Mouse (Mus musculus) liver (tissue): ENCODE data around the gene Gm47841.
A peak's percentile ranks its signal among the peaks of the same experiment; 100 is the strongest.

Experiments used
- DNase-seq: peaks from one replicate; pipeline ENCODE4 v3.0.0-alpha.2; 2020; ENCODE audit warnings: mixed read lengths

Gene Gm47841

GRCm38 (mm10) chr15:101072736-101073135, 25.5 kb upstream of the Gm47841 start:
- DNase-seq, result no peak

- no peak for DNase-seq
Measured at GRCm38 (mm10) chr15:101070762-101071161, 23.6 kb upstream of the Gm47841 start.

GRCm38 (mm10) chr15:101069641-101070190, 22.5 kb upstream of the Gm47841 start:
- DNase-seq, result no peak

DNA sequence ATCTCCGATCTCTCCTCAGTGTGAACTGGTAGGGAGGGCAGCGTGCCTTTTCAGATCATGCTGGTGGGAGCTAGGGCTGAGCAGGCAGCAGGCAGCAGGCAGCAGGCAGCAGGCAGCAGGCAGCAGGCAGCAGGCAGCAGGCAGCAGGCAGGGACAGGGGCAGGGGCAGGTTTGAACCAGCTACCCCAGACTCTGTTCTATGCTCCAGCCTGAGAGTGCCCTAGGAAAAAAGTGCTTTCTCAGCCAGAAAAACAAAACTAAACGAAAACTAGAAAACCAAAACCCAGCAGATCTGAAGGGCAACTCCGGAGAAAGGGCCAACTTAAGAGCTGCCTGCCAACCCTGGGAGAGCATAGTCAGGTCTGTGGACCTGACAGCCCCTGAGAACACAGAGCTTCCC, 21.5 kb upstream of the Gm47841 start:
- DNase-seq, result no peak

DNA sequence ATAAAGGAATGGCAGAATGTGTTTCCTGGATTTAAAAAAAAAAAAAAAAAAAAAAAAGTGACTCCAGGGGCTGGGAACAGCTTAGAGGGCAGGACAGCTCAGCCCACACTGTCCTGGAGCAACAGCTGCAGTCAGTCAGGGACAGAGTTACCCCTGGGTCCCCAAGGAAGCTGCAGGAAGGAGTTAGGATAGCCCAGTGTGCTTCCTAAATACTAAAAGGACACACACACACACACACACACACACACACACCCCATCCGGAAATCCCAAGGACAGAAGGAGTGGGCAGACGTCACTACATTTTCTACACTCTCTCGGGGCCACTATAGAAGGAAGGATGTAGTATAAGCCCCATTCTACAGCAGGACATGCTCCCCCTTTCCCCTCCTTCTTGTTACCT, 20.8 kb upstream of the Gm47841 start:
- DNase-seq, result no peak

DNA sequence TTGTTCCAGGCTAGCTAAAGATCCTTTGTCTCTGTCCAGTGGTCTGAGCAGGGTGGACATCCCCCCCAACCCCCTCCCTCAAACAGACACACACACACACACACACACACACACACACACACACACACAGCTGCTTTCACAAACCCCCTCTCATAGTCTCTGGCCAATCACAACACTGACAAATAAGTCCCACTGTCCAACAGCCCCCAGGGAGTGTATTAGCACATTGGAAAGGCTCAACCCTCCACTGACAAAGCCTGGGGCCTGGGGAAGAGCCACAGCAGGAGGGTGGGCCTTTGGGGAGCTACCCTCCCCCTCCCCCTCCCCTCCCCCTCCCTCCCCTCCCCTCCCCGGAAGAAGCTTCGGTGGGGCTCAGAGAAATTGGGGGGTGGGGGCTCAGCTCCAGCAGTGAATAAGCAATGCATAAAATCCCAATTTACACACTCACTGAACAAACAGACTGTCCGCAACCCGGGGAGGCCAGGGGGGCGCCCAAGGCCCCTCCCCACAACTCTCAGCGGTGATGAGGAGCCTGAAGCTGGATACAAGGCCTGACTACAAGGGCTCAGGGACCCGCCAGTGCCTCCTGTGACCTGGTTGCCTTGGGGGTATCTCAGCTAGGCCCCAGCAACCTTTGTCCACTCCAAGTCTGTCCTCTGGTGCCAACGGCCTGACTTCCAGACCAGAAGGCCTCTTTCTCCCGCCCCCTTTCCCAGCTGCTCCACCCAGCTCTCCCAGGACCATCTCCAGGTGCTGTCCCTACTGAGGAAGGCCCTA, 19.9 kb upstream of the Gm47841 start:
- no peak for DNase-seq

GRCm38 (mm10) chr15:101066364-101066847, 19.2 kb upstream of the Gm47841 start:
- DNase-seq, result no peak

DNA sequence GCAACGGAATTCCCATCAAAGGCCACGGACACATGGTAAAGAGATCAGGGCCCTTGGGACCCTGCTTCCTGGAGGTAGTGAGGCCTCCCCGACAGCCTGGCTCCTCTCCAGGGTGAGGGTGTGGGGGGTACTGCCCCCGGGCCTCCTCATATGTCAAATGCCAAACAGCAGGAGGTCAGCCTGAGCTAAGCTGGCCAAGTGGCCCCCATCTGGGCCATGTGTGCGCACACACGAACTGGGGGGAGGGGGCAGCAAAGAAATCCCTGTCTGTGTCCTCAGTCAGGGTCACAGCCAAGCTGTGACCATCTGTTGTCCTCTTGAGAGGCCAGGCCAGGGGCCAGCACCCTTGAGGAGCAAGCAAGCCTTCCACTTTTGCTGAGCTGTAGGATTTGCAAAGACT, 17.9 kb upstream of the Gm47841 start:
- DNase-seq, result no peak

GRCm38 (mm10) chr15:101060280-101060852, 13.2 kb upstream of the Gm47841 start:
- no peak for DNase-seq

- no peak for DNase-seq
Measured at GRCm38 (mm10) chr15:101059570-101060279, 12.5 kb upstream of the Gm47841 start.

- DNase-seq, result no peak
Measured at GRCm38 (mm10) chr15:101056225-101056624, 9.0 kb upstream of the Gm47841 start.

DNA sequence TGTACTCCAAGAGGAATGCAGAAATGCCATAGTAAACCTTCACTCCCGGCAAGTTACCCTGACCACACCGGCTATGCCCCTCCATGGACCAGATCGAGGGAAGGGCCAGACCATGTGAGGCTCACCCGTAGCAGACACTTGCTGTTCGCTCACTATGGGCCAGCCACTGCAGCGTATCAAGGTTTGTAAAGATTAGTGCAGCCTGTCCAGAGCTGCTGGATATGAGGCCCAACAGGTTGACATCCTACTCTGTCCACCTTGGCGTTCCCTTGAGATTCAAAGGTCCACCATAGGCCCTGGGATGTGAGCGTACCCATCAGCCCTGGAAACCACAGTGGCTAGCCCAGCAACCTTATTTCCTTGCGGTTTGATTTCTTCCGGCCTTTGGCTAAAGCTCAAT, 7.3 kb upstream of the Gm47841 start:
- DNase-seq, result no peak

DNA sequence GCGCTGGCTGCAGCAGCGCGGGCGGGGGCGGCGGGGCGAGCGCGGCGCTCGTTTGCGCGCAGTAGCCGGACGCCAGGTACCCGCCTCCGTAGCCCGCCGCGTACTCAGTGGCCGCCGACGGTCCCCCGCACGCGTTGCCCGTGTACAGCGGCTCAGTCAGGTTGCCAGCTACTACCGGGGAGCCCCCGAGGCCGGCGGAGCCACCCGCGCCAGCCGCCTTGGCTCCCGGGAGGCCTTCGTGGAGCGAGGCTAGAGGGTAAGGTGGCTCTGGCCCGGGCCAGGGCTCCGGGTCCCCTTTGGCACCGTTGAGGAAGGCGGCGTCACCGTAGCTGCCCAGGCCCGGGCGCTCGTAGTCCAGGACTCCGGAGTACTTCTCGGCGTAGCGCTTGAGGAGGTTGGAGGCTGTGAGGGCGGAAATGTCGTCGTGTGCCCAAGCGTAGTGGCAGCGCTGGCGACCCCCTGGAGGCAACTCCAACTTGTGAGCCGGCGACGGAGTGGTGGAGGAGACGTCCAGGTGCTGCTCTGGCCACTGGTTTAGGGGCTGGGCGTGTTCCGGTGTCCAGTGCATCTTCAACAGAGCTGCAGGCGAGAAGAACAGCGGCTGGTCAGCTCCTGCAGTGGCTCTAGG, 6.7 kb upstream of the Gm47841 start:
- no peak for DNase-seq

DNA sequence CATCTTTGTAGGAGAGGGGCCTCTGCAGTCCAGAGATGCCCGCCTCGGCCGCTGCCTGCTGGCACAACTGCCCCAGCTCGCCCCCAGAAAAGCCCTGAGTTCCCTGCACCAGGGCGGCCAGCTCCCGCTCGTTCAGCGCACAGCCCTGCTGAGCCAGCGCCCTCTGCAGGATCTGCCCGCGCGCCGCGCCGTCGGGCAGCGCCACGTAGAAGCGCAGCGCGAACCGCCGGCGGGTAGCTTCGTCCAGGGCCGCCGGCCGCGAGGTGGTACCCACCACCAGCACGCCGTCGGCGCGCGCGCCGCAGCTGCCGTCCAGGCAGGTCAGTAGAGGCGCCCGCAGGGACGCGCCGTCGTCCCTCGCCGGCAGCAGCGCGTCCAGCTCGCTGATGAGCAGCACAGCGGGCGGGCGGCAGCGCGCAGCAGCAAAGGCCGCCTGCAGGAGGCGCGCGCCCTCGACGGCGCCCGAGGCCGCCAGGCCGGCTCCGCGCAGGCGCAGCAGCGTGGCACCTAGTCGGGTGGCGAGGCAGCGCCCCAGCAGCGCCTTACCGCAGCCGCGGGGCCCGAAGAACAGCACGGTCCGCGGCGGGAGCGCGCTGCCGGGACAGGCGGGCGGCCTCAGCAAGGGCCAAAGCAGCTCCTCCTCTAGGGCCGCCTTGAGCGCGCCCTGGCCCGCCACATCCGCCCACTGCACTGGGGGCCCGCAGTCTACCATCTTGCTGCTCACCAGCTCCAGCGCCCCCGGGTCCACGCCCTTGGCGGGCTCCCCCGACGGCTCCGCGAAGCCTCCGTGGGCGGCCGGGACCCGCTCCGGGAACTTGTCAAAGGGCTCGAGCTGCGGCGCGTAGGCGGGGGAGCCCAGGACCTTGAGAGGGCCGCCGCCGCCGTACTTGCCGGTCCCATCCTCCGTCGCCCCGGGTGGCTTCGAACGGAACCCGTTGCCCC, 5.6 kb upstream of the Gm47841 start:
- peak; percentile 31 for DNase-seq

DNA sequence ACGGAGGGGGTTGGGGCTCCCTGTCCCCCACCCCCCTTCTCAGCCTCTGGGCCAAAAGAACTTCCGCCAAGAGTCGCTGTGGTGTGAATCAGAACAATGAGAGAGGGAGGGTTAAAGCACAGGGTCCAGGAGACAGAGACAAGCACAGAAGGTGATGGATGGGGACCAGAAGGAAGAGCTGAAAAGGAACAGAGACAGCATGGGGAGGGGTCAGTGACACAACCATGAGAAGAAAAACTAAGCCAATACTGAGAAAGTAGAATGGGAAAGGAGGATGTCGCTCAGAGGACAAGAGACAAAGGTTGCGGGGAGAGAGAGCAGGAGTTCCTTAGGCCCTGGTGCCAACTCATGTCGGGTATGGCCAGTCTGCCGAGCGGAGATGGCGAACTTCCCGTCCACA, 4.7 kb upstream of the Gm47841 start:
- no peak for DNase-seq

GRCm38 (mm10) chr15:101048338-101048896, 1.2 kb upstream of the Gm47841 start:
- no peak for DNase-seq

DNA sequence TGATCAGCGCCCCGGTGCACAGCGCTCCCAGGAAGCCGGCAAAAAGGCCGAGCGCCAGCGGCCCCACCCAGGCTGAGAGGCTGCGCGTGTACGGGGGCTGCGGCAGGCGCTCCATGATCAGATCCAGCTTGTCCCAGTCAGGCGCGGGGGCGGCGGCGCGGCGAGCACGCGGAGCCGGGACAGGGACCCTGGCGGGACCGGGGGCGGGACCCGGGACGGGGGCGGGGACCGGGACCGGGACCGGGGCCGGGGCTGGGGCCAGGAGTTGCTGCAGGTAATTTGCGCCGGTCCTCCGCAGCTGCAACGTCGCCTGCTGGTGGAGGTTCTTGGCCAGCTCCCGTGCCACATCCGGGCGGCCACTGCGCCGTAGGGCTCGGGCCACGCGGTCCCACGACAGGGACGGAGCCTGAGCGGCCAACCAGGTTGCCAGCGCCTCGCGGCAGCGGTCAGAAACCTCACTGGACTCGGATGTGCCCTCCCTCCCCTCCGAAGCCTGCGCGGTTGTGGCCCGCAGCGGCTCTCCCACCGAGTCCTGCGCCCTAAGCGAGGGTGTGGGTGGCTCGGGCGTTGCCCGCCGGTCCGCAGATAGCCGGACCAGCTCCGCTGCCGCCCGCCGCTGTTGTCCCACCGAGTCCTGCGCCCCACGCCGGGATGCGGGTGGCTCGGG, 537 bp downstream of the Gm47841 start:
- no peak for DNase-seq

DNA sequence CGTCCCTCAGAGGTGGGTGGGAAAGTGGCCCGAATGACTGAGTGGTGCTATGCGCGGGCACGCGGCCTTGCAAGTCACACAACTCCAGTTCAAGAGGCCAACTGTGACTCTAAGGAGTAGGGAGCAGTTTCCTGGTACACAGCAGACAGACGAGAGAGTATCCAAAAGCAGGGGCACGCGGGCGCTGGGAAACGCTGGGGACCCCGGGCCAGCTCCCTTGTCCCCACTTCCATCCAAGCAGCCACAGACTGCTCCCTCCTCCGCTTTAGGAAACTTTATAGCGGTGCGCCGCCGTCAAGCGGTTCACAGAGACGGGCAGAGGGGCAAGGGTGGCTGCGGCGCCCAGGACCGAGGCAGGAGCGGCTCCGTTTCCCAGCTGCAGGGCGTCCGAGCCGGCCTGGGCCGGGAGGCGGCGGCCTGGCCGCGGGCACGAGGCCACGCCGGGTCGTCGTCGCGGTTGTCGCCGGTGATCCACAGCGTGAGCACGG, 1.1 kb downstream of the Gm47841 start:
- DNase-seq, result no peak

- DNase-seq, result no peak
Measured at GRCm38 (mm10) chr15:101044531-101044930, 2.7 kb downstream of the Gm47841 start.

DNA sequence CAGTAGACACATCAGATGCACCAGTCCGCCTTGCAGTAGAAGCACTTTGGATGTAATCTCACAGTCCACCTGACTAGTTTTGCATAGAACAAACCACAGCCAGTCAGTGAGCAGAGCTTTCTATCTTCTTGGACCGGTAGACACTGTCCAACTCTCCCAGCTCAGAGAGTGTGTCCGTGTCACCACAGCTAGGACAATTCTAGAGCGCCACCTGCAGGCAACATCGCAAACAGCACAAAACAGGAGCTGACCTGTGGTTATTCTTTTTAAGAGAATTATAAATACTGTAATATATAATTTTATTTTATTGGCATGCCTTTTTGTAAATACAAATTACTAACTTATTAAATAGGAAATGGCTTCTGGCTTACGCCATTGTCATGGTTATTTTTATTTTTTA, 4.6 kb downstream of the Gm47841 start:
- DNase-seq, result peak; percentile 57

DNA sequence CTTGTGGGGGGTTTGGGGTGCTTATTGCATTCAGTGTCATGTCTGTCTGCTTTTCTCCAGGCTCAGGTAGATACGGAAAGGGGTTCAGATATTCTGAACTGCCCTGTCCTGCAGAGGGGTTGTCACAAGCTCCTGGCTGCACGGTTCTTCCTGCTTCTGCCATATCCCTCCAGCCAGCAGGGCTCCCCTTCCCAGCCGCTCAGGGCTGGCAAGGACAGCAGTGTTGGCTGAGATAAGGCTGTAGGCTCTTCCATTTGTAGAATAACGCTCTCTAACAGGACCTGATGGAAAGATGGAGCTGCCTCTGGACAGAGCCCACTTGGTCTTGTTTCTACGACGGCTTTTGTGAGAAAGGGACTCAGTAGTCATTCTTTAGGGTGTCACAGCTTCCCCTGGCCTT, 5.2 kb downstream of the Gm47841 start:
- DNase-seq, result no peak
